Mouse (Mus musculus) brain, embryonic 14.5 days (tissue): ENCODE results near the gene Utp11.

Experiments used
- CTCF ChIP-seq: fragments of 200-500 bp; IDR thresholded peaks from 2 replicates; pipeline ENCODE4 v1.5.1; 2012; ENCODE audit warnings: inconsistent platforms, mild to moderate bottlenecking, moderate library complexity, borderline replicate concordance; ENCODE audit not compliant: insufficient read depth, insufficient read length; ENCODE audit errors: extremely low read depth
- POLR2A ChIP-seq: fragments of 200-500 bp; IDR thresholded peaks from 2 replicates; pipeline ENCODE4 v1.6.1; 2012; ENCODE audit warnings: mild to moderate bottlenecking, inconsistent platforms, borderline replicate concordance; ENCODE audit not compliant: poor library complexity, insufficient read depth, insufficient read length, severe bottlenecking; ENCODE audit errors: extremely low read depth

GRCm38 (mm10) chr4:124704797-124705474 lies 11.5 kb upstream of the Utp11 start:
- no peak for TF ChIP-seq CTCF
- TF ChIP-seq POLR2A: no peak
